Comparison of ENCODE assay signal across 23 mouse cellular contexts in the genomic region with DNA sequence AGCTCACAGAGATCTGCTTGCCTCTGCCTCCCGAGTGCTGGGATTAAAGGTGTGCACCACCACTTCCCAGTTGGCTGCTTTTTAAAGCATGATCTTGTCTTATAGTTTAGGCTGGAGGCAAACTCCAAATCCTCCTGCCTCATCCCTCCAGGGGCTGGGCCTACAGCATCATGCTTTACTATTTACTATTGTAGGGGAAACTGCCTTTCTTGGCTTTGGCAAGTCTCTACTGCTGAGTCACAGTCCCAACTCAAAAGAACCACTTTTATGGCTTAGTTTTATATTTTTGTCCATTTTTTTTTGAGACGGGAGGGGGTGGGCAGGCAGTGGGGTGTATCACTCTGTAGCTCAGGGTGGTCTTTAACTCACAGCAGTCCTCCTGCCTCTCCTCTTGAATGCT. TPM values are rescaled to one million over a fixed set of nuclear protein-coding genes. Genes with fewer than 3 reads are reported as not detected.
A peak's percentile ranks its signal among the peaks of the same experiment; 100 is the strongest.
DNase-seq lines count a peak whose midpoint lies in the region; ATAC-seq and TF ChIP-seq lines count a peak whose summit lies in the region.
"Had no signal": no experiment of that assay in that cellular context is flagged by ENCODE, and none has a peak within 500 bp of the region (broad histone marks: within the 10 kb centered on the region; RNA-seq: fewer than 3 reads in every experiment).

No protein-coding gene starts in this region.

- H3K27me3 ChIP-seq in MEL (ENCODE audit: control insufficient read depth in 1 of 2, insufficient read depth in 2 of 2, low read length in 2 of 2): no peaks in the 10 kb centered on the region
- H3K27me3 ChIP-seq in hindbrain, embryonic 12.5 days: no peaks in the 10 kb centered on the region
- no peaks in the 10 kb centered on the region for H3K27me3 ChIP-seq in forebrain, embryonic 15.5 days
- H3K27me3 ChIP-seq: CH12.LX; embryonic facial prominence, embryonic 12.5 days; forebrain, embryonic 12.5 days; Patski had no signal

- H3K4me1 ChIP-seq in MEL (ENCODE audit: control insufficient read depth in 1 of 2, insufficient read depth in 2 of 2, low read length in 2 of 2): peaks cover 10 to 22% of the 10 kb centered on the region in 2 experiments
- H3K4me1 ChIP-seq in embryonic fibroblast, embryonic 13.5 days (ENCODE audit: control insufficient read depth, insufficient read depth, low read length): peaks cover 5% of the 10 kb centered on the region; the same call in 1 of the 2 replicates
- peaks cover 21% of the 10 kb centered on the region for H3K4me1 ChIP-seq in hindbrain, embryonic 12.5 days
- peaks cover 18% of the 10 kb centered on the region for H3K4me1 ChIP-seq in forebrain, embryonic 15.5 days

- no peak overlapping the region for H3K4me2 ChIP-seq in hindbrain, embryonic 12.5 days (replicated peaks)
- no peak overlapping the region for H3K4me2 ChIP-seq in forebrain, embryonic 15.5 days (replicated peaks)
- H3K4me2 ChIP-seq: embryonic facial prominence, embryonic 12.5 days; forebrain, embryonic 12.5 days had no signal

- no peak overlapping the region for H3K9ac ChIP-seq in MEL (ENCODE audit: control insufficient read depth, low read depth, low read length, poor library complexity, severe bottlenecking)
- no peak overlapping the region for H3K9ac ChIP-seq in hindbrain, embryonic 12.5 days
- no peak overlapping the region for H3K9ac ChIP-seq in forebrain, embryonic 15.5 days (replicated peaks)
- H3K9ac ChIP-seq: embryonic facial prominence, embryonic 12.5 days; forebrain, embryonic 12.5 days; forebrain, postnatal 0 days had no signal

- no peaks in the 10 kb centered on the region for H3K79me2 ChIP-seq in MEL (ENCODE audit: control insufficient read depth, insufficient read depth, low read length, poor library complexity)

- H3K9me3 ChIP-seq in MEL (replicated peaks; ENCODE audit: insufficient read depth, low read length): no peaks in the 10 kb centered on the region
- H3K9me3 ChIP-seq in hindbrain, embryonic 12.5 days (replicated peaks): no peaks in the 10 kb centered on the region
- H3K9me3 ChIP-seq in forebrain, embryonic 15.5 days: no peaks in the 10 kb centered on the region
- H3K9me3 ChIP-seq: embryonic facial prominence, embryonic 10.5 days; embryonic facial prominence, embryonic 12.5 days; forebrain, embryonic 10.5 days; forebrain, embryonic 12.5 days; G1E had no signal

- no peak for ATAC-seq in hindbrain, embryonic 12.5 days (ENCODE audit: low FRiP score)
- ATAC-seq in forebrain, embryonic 15.5 days (replicated peaks): no peak
- ATAC-seq: activated CD4-positive, CD25-positive, alpha-beta regulatory T cell, adult 4 months; CD4-positive, CD25-positive, alpha-beta regulatory T cell, adult 4 months; forebrain, embryonic 14.5 days; forebrain, postnatal 0 days had no signal

- H3K36me3 ChIP-seq in MEL (ENCODE audit: control insufficient read depth in 1 of 2, insufficient read depth in 2 of 2, low read length in 2 of 2): peaks cover 0 to 7% of the 10 kb centered on the region in 2 experiments; a peak in 2 of 4 replicates
- no peaks in the 10 kb centered on the region for H3K36me3 ChIP-seq in hindbrain, embryonic 12.5 days
- H3K36me3 ChIP-seq in forebrain, embryonic 15.5 days: no peaks in the 10 kb centered on the region
- H3K36me3 ChIP-seq: embryonic facial prominence, embryonic 10.5 days; embryonic facial prominence, embryonic 12.5 days; forebrain, embryonic 10.5 days; forebrain, embryonic 12.5 days; G1E had no signal

- TF ChIP-seq EP300 in MEL (IDR thresholded peaks at IDR 0.05; ENCODE audit: low read depth in 1 of 2, low read length in 2 of 2): no peak

- no peak overlapping the region for H3K4me3 ChIP-seq in MEL (ENCODE audit: control insufficient read depth in 1 of 2, insufficient read depth in 1 of 2, low read depth in 2 of 2, low read length in 2 of 2)
- H3K4me3 ChIP-seq in embryonic fibroblast, embryonic 13.5 days (ENCODE audit: insufficient read depth, low read length): no peak overlapping the region
- no peak overlapping the region for H3K4me3 ChIP-seq in hindbrain, embryonic 12.5 days
- no peak overlapping the region for H3K4me3 ChIP-seq in forebrain, embryonic 15.5 days
- H3K4me3 ChIP-seq: embryonic facial prominence, embryonic 10.5 days; embryonic facial prominence, embryonic 12.5 days; erythroblast, embryonic 14.5 days; forebrain, embryonic 10.5 days; forebrain, embryonic 12.5 days had no signal

- no peak for TF ChIP-seq CTCF in MEL (IDR thresholded peaks at IDR 0.05 in 2 of 3, conservative IDR thresholded peaks at IDR 0.05 in 1 of 3; ENCODE audit: control insufficient read depth in 1 of 3, insufficient read depth in 1 of 3, low read depth in 2 of 3, low read length in 3 of 3, poor library complexity in 1 of 3, severe bottlenecking in 1 of 3)
- TF ChIP-seq CTCF in embryonic fibroblast, embryonic 13.5 days (IDR thresholded peaks at IDR 0.05; ENCODE audit: borderline replicate concordance, insufficient read depth, low read length): no peak

- no peak for TF ChIP-seq POLR2A in MEL (IDR thresholded peaks at IDR 0.05; ENCODE audit: control insufficient read depth in 1 of 2, insufficient read depth in 1 of 2, low read depth in 1 of 2, low read length in 2 of 2, poor library complexity in 1 of 2)
- TF ChIP-seq POLR2A in embryonic fibroblast, embryonic 13.5 days (IDR thresholded peaks at IDR 0.05; ENCODE audit: low read depth, low read length): no peak

- no peak for TF ChIP-seq RAD21 in MEL (IDR thresholded peaks at IDR 0.05; ENCODE audit: low read depth, low read length)

- H3K27ac ChIP-seq in MEL (ENCODE audit: control insufficient read depth, low read depth, low read length): no peak overlapping the region
- H3K27ac ChIP-seq in embryonic fibroblast, embryonic 13.5 days (ENCODE audit: insufficient read depth, low read length): peak overlapping the region; percentile 71
- no peak overlapping the region for H3K27ac ChIP-seq in hindbrain, embryonic 12.5 days
- H3K27ac ChIP-seq in forebrain, embryonic 15.5 days (replicated peaks): no peak overlapping the region
- H3K27ac ChIP-seq: embryonic facial prominence, embryonic 12.5 days; forebrain, embryonic 12.5 days had no signal

- 92% methylated on average over 2 of the region's 2 CpGs for WGBS in hindbrain, embryonic 12.5 days
- 89% methylated on average over 2 of the region's 2 CpGs for WGBS in forebrain, embryonic 15.5 days

- no peak for DNase-seq in MEL (ENCODE audit: low read depth, low spot score)
- no peak for DNase-seq in cerebellum, adult 11 months
- DNase-seq: adrenal gland, adult 8-10 months; adrenal gland, postnatal 14 days; adrenal gland, postnatal 36 days; B cell, adult 2 months; cerebellum, adult 18-20 months; cerebellum, adult 8-10 months; forebrain, postnatal 0 days had no signal

TF ChIP-seq in MEL, 35 proteins besides CTCF, POLR2A, EP300 and RAD21:
- TF ChIP-seq MAFK (IDR thresholded peaks at IDR 0.05; ENCODE audit: borderline replicate concordance, low read depth, low read length): no peak
- TF ChIP-seq SIN3A (IDR thresholded peaks at IDR 0.05; ENCODE audit: low read length): no peak
- TF ChIP-seq ZNF384 (IDR thresholded peaks at IDR 0.05; ENCODE audit: low read depth, low read length): peak; percentile 66; the same call in 1 of the 2 replicates
- TF ChIP-seq JUND (IDR thresholded peaks at IDR 0.05; ENCODE audit: low read depth, low read length): no peak

RNA-seq across cellular contexts. Expression of a gene that starts 28.1 kb away (rescaled TPM):
- total RNA-seq in MEL (2012; rRNA removed): 2.6 and 40.6 TPM in 2 replicates
- polyA plus RNA-seq in MEL (2012; ENCODE audit: insufficient read depth in 1 of 2, insufficient read length in 2 of 2, low read depth in 1 of 2, low replicate concordance in 2 of 2, missing spikeins in 1 of 2): 10 to 100 TPM in 1 of 2 experiments, not detected in 1; 11.6 TPM
- 150 and 156 TPM in 2 replicates for polyA plus RNA-seq in embryonic fibroblast, embryonic 13.5 days (2011; ENCODE audit: insufficient read length, low read depth, missing spikeins)
- 78.1 and 78.6 TPM in 2 replicates for polyA plus RNA-seq in hindbrain, embryonic 12.5 days (2016; fragmentation: Nextera tagmentation; extraction: Ambion mirVana)
- 90.0 and 92.5 TPM in 2 replicates for polyA plus RNA-seq in forebrain, embryonic 15.5 days (2015; fragmentation: Nextera tagmentation; extraction: Ambion mirVana)

RNA-seq across cellular contexts. Expression of a gene that starts 44.1 kb away (rescaled TPM):
- total RNA-seq in MEL (2012; rRNA removed): 13.3 and 17.2 TPM in 2 replicates
- polyA plus RNA-seq in MEL (2012; ENCODE audit: insufficient read depth in 1 of 2, insufficient read length in 2 of 2, low read depth in 1 of 2, low replicate concordance in 2 of 2, missing spikeins in 1 of 2): 100 to 1,000 TPM in 1 of 2 experiments, 10 to 100 TPM in 1; 41.7 to 217 TPM
- 31.5 and 36.2 TPM in 2 replicates for polyA plus RNA-seq in embryonic fibroblast, embryonic 13.5 days (2011; ENCODE audit: insufficient read length, low read depth, missing spikeins)
- polyA plus RNA-seq in hindbrain, embryonic 12.5 days (2016; fragmentation: Nextera tagmentation; extraction: Ambion mirVana): 23.8 and 24.7 TPM in 2 replicates
- 16.9 and 17.5 TPM in 2 replicates for polyA plus RNA-seq in forebrain, embryonic 15.5 days (2015; fragmentation: Nextera tagmentation; extraction: Ambion mirVana)
